Mouse (Mus musculus) frontal cortex, postnatal 14 days (tissue): ENCODE data around the gene Nrde2.
A peak's percentile ranks its signal among the peaks of the same experiment; 100 is the strongest.

Source experiments
- DNase-seq, 2 experiments: peaks; one replicate each; pipeline ENCODE4 v3.0.0; 2022; ENCODE audit warnings: low spot score in 2 of 2

Gene Nrde2

GRCm38 (mm10) chr12:100178898-100179440, 19.5 kb upstream of the Nrde2 start:
- no peak for DNase-seq

- DNase-seq: no peak
These were observed 17.1 kb upstream of the Nrde2 start for GRCm38 (mm10) chr12:100176469-100177056.

GRCm38 (mm10) chr12:100172481-100172880, 13.0 kb upstream of the Nrde2 start:
- no peak for DNase-seq

GRCm38 (mm10) chr12:100167931-100168871, 8.7 kb upstream of the Nrde2 start:
- DNase-seq: no peak

- DNase-seq: no peak
These were observed 8.0 kb upstream of the Nrde2 start for GRCm38 (mm10) chr12:100167502-100167901.

- peak in 1 of 2 experiments; percentile 27 for DNase-seq
These were observed 7.5 kb upstream of the Nrde2 start for GRCm38 (mm10) chr12:100166939-100167338.

GRCm38 (mm10) chr12:100166177-100166576, 6.7 kb upstream of the Nrde2 start:
- peak; percentile 53 to 56 for DNase-seq

GRCm38 (mm10) chr12:100164991-100165500, 5.6 kb upstream of the Nrde2 start:
- DNase-seq: no peak

- no peak for DNase-seq
These were observed 7.0 kb downstream of the Nrde2 start for GRCm38 (mm10) chr12:100152466-100152865.

- no peak for DNase-seq
These were observed 15.2 kb downstream of the Nrde2 start for GRCm38 (mm10) chr12:100144269-100144668.

GRCm38 (mm10) chr12:100143737-100144136, 15.7 kb downstream of the Nrde2 start:
- DNase-seq: no peak

GRCm38 (mm10) chr12:100142848-100143523, 16.5 kb downstream of the Nrde2 start:
- DNase-seq: no peak

GRCm38 (mm10) chr12:100135117-100135516, 24.3 kb downstream of the Nrde2 start:
- no peak for DNase-seq

- DNase-seq: no peak
These were observed 25.0 kb downstream of the Nrde2 start for GRCm38 (mm10) chr12:100134395-100134936.

GRCm38 (mm10) chr12:100131655-100132054, 27.8 kb downstream of the Nrde2 start:
- peak in 1 of 2 experiments; percentile 73 for DNase-seq

- no peak for DNase-seq
These were observed 28.3 kb downstream of the Nrde2 start for GRCm38 (mm10) chr12:100131167-100131566.

- no peak for DNase-seq
These were observed 30.5 kb downstream of the Nrde2 start for GRCm38 (mm10) chr12:100128961-100129360.

- DNase-seq: no peak
These were observed 30.9 kb downstream of the Nrde2 start for GRCm38 (mm10) chr12:100128522-100128921.

- no peak for DNase-seq
These were observed 31.5 kb downstream of the Nrde2 start for GRCm38 (mm10) chr12:100127866-100128480.

- no peak for DNase-seq
These were observed 32.2 kb downstream of the Nrde2 start for GRCm38 (mm10) chr12:100126968-100127865.
